Mouse (Mus musculus) bone marrow macrophage, adult 2 months (primary cell): ENCODE measurements at regions not wholly inside any gene's neighbourhood (a gene's known extent, or its start where the extent isn't known, plus 50 kb on each side); places are given as distances from the start of the nearest gene placed in this dataset.

Source experiments
- CTCF ChIP-seq: IDR thresholded peaks from 2 replicates; pipeline ENCODE4 v1.5.1; 2012; ENCODE audit warnings: low read depth, mild to moderate bottlenecking, low read length, moderate library complexity
- POLR2A ChIP-seq: IDR thresholded peaks from 2 replicates; pipeline ENCODE4 v1.6.1; 2012; ENCODE audit warnings: mild to moderate bottlenecking, low read depth, low read length, borderline replicate concordance

- no peak for TF ChIP-seq CTCF
- no peak for TF ChIP-seq POLR2A
Observed at GRCm38 (mm10) chr15:86593404-86593803, 379.1 kb downstream of the Tbc1d22a start.
